Mouse (Mus musculus) hindbrain, embryonic 14.5 days (tissue): ENCODE measurements around the gene Spred2. TPM values are rescaled to one million over a fixed set of nuclear protein-coding genes. Genes with fewer than 3 reads are reported as not detected.

Experiments
- ATAC-seq: fragments of 200-750 bp; cut with Nextera tagmentation; 2 replicates; pipeline ENCODE4 v1.8.0; 2017; ENCODE audit warnings: moderate number of reproducible peaks, mild to moderate bottlenecking, moderate TSS enrichment, moderate library complexity; ENCODE audit not compliant: low FRiP score
- DNase-seq: peaks from one replicate; pipeline ENCODE4 v3.0.0-alpha.2; 2015; ENCODE audit warnings: low spot score
- H3K27ac ChIP-seq: fragments of 300-500 bp; sonication (generic); 2 replicates; pipeline ENCODE4 v1.5.1; 2014; ENCODE audit warnings: mild to moderate bottlenecking, moderate library complexity
- H3K27me3 ChIP-seq: fragments of 300-500 bp; sonication (generic); 2 replicates; pipeline ENCODE4 v1.6.1; 2014; ENCODE audit warnings: mild to moderate bottlenecking, low read length, mixed read lengths; ENCODE audit not compliant: control insufficient read depth, insufficient read depth
- H3K36me3 ChIP-seq: fragments of 300-500 bp; sonication (generic); replicated peaks from 2 replicates; pipeline ENCODE4 v1.6.1; 2014; ENCODE audit not compliant: control insufficient read depth, insufficient read depth
- H3K4me1 ChIP-seq: fragments of 300-500 bp; sonication (generic); replicated peaks from 2 replicates; pipeline ENCODE4 v1.6.1; 2014; ENCODE audit warnings: antibody characterized with exemption, low read length, mixed read lengths; ENCODE audit not compliant: control insufficient read depth, insufficient read depth
- H3K4me2 ChIP-seq: fragments of 300-500 bp; sonication (generic); replicated peaks from 2 replicates; pipeline ENCODE4 v1.6.1; 2014; ENCODE audit warnings: mild to moderate bottlenecking, moderate library complexity
- H3K4me3 ChIP-seq: fragments of 300-500 bp; sonication (generic); replicated peaks from 2 replicates; pipeline ENCODE4 v1.5.1; 2014; ENCODE audit warnings: mild to moderate bottlenecking, low read length
- H3K9ac ChIP-seq: fragments of 300-500 bp; sonication (generic); 2 replicates; pipeline ENCODE4 v1.6.1; 2014
- H3K9me3 ChIP-seq: fragments of 300-500 bp; sonication (generic); 2 replicates; pipeline ENCODE4 v1.6.1; 2016; ENCODE audit warnings: low read length; ENCODE audit not compliant: control insufficient read depth
- WGBS: fragments of 180-500 bp; shearing (Covaris S2); extraction: QIAGEN DNeasy Blood & Tissue Kit; methylation state at CpG from one replicate; pipeline ENCODE4 v1.1.7; 2014; 5-methylcytosine and 5-hydroxymethylcytosine counted together
- polyA plus RNA-seq: library from polyadenylated mRNA; unstranded; fragments of >200 nt; fragmentation: Nextera tagmentation; extraction: Ambion mirVana; gene quantifications from 2 replicates; pipeline ENCODE4 v1.2.1, GENCODE M21; 2014

Gene Spred2
- polyA plus RNA-seq, 1 experiment from 2014 or later = 6.4 TPM

GRCm38 (mm10) chr11:19969584-19969983 lies 45.4 kb downstream of the Spred2 start:
- H3K27ac ChIP-seq = no peak overlapping the region
- no peak overlapping the region for H3K4me2 ChIP-seq
- H3K9ac ChIP-seq = no peak overlapping the region
- no peak overlapping the region for H3K4me3 ChIP-seq
- H3K9me3 ChIP-seq = no peaks in the 10 kb centered on the region
- ATAC-seq = no peak
- H3K4me1 ChIP-seq = peaks cover 14% of the 10 kb centered on the region
- no peak for DNase-seq
- 66% methylated on average over 5 of the region's 5 CpGs for WGBS
- no peaks in the 10 kb centered on the region for H3K27me3 ChIP-seq
- H3K36me3 ChIP-seq = no peaks in the 10 kb centered on the region

DNA sequence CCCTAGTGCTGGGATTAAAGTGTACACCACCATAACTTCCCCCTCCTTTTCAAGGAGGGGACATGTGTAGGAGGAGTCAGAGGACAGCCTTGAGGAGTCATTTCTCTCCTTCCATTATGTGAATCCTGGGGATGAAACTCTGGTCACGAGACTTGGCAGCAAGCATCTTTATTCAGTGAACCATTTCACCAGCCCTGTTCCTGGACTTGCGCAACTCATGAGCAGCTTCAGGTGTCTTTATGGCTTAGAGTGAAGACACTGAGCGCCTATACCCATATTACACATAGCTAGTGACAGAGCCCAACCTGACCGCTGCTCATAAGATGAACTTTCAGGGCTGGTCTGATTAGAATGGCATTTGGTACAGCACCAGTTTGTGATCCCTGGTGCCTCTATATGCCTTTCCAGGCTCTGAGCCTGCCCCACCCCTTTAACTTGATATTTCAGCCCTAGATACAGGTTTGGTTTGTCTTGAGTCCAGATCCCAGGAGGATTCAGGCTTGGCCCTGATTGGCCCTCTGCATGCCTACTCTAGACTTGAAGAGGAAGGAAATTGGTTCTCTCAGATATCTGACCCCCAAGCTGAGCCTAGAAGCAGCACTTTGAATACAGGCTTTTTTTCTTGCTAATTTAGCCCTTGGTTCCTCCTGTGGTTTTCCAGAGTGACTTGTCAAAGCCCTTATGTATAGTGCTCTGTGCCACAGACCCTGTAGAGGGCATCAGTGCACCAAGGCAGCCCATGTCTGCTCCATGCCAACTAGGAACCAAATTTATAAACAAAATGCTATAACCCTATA lies 48.0 kb downstream of the Spred2 start:
- ATAC-seq = no peak
- Histone ChIP-seq H3K36me3 (no peaks in the 10 kb centered on the region), H3K27me3 (no peaks in the 10 kb centered on the region), H3K27ac (no peak overlapping the region), H3K4me2 (no peak overlapping the region), H3K9ac (no peak overlapping the region), H3K9me3 (no peaks in the 10 kb centered on the region), H3K4me1 (peaks cover 8% of the 10 kb centered on the region; the same call in 1 of the 2 replicates), H3K4me3 (no peak overlapping the region)
- 94% methylated on average over 4 of the region's 4 CpGs for WGBS
- DNase-seq = no peak

- no peak for DNase-seq
- no peak overlapping the region for H3K27ac ChIP-seq
- H3K36me3 ChIP-seq = no peaks in the 10 kb centered on the region
- no peak overlapping the region for H3K4me3 ChIP-seq
- no peak overlapping the region for H3K9ac ChIP-seq
- no peak overlapping the region for H3K4me2 ChIP-seq
- ATAC-seq = no peak
- no peaks in the 10 kb centered on the region for H3K27me3 ChIP-seq
- H3K9me3 ChIP-seq = no peaks in the 10 kb centered on the region
- WGBS = 76% methylated on average over 7 of the region's 7 CpGs
- peaks cover 8% of the 10 kb centered on the region; the same call in 1 of the 2 replicates for H3K4me1 ChIP-seq
Observed at GRCm38 (mm10) chr11:19973032-19973790, 49.0 kb downstream of the Spred2 start.

DNA sequence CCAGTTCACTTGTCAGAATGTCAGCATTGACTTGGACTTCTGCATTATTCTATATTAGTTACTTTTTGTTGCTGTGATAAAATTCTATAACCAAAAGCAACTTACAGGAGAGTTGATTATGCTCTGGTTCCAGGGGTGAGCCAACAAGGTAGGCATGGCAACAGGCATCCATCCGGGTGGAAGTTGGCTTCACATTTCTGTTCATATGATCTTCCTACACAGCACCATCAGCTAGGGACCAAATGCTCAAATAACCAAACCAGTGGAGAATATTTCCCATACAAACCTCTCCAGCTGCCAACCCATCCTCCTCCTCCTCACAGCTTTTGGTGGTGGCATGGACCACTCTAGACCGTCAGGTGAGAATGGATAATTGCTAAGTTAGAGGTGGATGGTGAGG lies 51.9 kb downstream of the Spred2 start:
- Histone ChIP-seq H3K27me3 (no peaks in the 10 kb centered on the region), H3K4me3 (no peak overlapping the region), H3K4me1 (peaks cover 12% of the 10 kb centered on the region; the same call in 1 of the 2 replicates), H3K9ac (no peak overlapping the region), H3K4me2 (no peak overlapping the region), H3K36me3 (no peaks in the 10 kb centered on the region), H3K9me3 (no peaks in the 10 kb centered on the region), H3K27ac (no peak overlapping the region)
- 98% methylated on average over 2 of the region's 2 CpGs for WGBS
- DNase-seq (no peak), ATAC-seq (no peak)

GRCm38 (mm10) chr11:19977687-19978086 lies 53.5 kb downstream of the Spred2 start:
- Histone ChIP-seq H3K4me3 (no peak overlapping the region), H3K9ac (no peak overlapping the region), H3K4me2 (no peak overlapping the region), H3K9me3 (no peaks in the 10 kb centered on the region), H3K27ac (no peak overlapping the region), H3K27me3 (no peaks in the 10 kb centered on the region), H3K36me3 (no peaks in the 10 kb centered on the region), H3K4me1 (peaks cover 12% of the 10 kb centered on the region; the same call in 1 of the 2 replicates)
- ATAC-seq = no peak
- no peak for DNase-seq
- WGBS = 90% methylated on average over 2 of the region's 2 CpGs

- WGBS = 87% methylated on average over 14 of the region's 14 CpGs
- no peak overlapping the region for H3K27ac ChIP-seq
Observed at GRCm38 (mm10) chr11:19979338-19979737, 55.2 kb downstream of the Spred2 start.

GRCm38 (mm10) chr11:19982113-19982512 lies 57.9 kb downstream of the Spred2 start:
- DNase-seq = no peak
- 65% methylated on average over 6 of the region's 6 CpGs for WGBS
- no peak overlapping the region for H3K9ac ChIP-seq
- no peak overlapping the region for H3K4me3 ChIP-seq
- peaks cover 16% of the 10 kb centered on the region; the same call in 1 of the 2 replicates for H3K4me1 ChIP-seq
- no peak overlapping the region for H3K27ac ChIP-seq
- ATAC-seq = no peak
- H3K36me3 ChIP-seq = no peaks in the 10 kb centered on the region
- H3K9me3 ChIP-seq = no peaks in the 10 kb centered on the region
- H3K4me2 ChIP-seq = no peak overlapping the region
- no peaks in the 10 kb centered on the region for H3K27me3 ChIP-seq

More at GRCm38 (mm10) chr11:19979338-19979737, 55.2 kb downstream of the Spred2 start:
- Histone ChIP-seq H3K9ac (no peak overlapping the region), H3K9me3 (no peaks in the 10 kb centered on the region), H3K4me3 (no peak overlapping the region), H3K4me2 (no peak overlapping the region), H3K27me3 (no peaks in the 10 kb centered on the region), H3K4me1 (peaks cover 11% of the 10 kb centered on the region; the same call in 1 of the 2 replicates), H3K36me3 (no peaks in the 10 kb centered on the region)
- ATAC-seq = no peak
- no peak for DNase-seq

DNA sequence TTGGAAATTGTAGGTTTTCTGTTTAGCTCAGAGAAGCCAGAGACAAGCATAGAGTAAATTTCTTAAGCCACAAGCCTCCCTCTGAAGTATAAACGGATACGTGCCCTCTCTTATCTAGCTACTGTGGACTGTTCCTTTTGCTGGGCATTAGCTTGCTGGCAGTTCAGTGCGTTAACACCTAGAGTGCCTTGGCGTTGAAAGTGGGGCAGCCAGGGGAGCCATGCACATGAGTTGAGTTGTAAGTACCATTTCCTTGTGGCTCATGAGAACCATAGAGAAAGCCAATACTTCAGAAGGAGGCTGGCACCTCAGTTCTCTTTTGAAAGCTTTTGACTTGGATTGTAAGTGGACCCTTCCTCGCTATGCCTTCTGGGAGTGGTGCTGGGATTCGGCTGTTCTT lies 58.6 kb downstream of the Spred2 start:
- Histone ChIP-seq H3K4me1 (peaks cover 22% of the 10 kb centered on the region; the same call in 1 of the 2 replicates), H3K4me2 (no peak overlapping the region), H3K4me3 (no peak overlapping the region), H3K9ac (no peak overlapping the region), H3K36me3 (no peaks in the 10 kb centered on the region), H3K27ac (no peak overlapping the region), H3K27me3 (no peaks in the 10 kb centered on the region), H3K9me3 (no peaks in the 10 kb centered on the region)
- WGBS = 75% methylated on average over 6 of the region's 6 CpGs
- ATAC-seq (no peak), DNase-seq (no peak)

DNA sequence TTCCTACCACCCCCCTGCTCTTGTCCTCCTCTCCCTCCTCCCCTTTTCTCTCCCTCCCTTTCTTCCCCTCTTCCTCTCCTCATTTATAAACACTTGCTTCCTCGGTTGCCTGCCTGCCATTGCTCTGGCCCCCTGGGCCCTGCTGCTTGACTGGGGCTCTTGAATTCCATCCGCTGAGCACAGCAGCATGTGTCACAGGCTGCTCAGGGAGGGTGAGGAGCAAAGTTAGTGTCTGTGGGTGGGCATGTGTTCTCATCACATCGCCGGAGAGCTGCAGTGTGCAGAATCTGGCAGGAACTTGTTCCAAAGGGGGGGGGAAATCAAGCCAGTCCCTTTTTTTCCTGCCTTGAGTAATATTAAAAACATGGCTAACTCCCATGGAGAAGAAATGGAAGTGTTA lies 59.1 kb downstream of the Spred2 start:
- H3K4me3 ChIP-seq = no peak overlapping the region
- no peaks in the 10 kb centered on the region for H3K9me3 ChIP-seq
- no peak for DNase-seq
- no peaks in the 10 kb centered on the region for H3K27me3 ChIP-seq
- peak; percentile 26; the same call in 1 of the 2 replicates for ATAC-seq
- H3K36me3 ChIP-seq = no peaks in the 10 kb centered on the region
- H3K4me1 ChIP-seq = peaks cover 22% of the 10 kb centered on the region; the same call in 1 of the 2 replicates
- H3K27ac ChIP-seq = no peak overlapping the region
- 17% methylated on average over 4 of the region's 4 CpGs for WGBS
- no peak overlapping the region for H3K4me2 ChIP-seq
- no peak overlapping the region for H3K9ac ChIP-seq
